Mouse (Mus musculus) liver, embryonic 15.5 days (tissue): ENCODE data around the gene R3hcc1l. TPM values are rescaled to one million over a fixed set of nuclear protein-coding genes. Genes with fewer than 3 reads are reported as not detected.

Source experiments
- ATAC-seq: fragments of 200-750 bp; cut with Nextera tagmentation; 2 replicates; pipeline ENCODE4 v1.8.0; 2017; ENCODE audit warnings: moderate number of reproducible peaks, mild to moderate bottlenecking, moderate library complexity; ENCODE audit not compliant: insufficient read depth
- H3K27ac ChIP-seq: fragments of 300-500 bp; sonication (generic); replicated peaks from 2 replicates; pipeline ENCODE4 v1.5.1; 2015; ENCODE audit warnings: mild to moderate bottlenecking, inconsistent platforms
- H3K27me3 ChIP-seq: fragments of 300-500 bp; sonication (generic); 2 replicates; pipeline ENCODE4 v1.6.1; 2015; ENCODE audit warnings: mild to moderate bottlenecking, inconsistent platforms
- H3K36me3 ChIP-seq: fragments of 300-500 bp; sonication (generic); replicated peaks from 2 replicates; pipeline ENCODE4 v1.6.1; 2015; ENCODE audit warnings: moderate library complexity, mild to moderate bottlenecking, inconsistent platforms
- H3K4me1 ChIP-seq: fragments of 300-500 bp; sonication (generic); replicated peaks from 2 replicates; pipeline ENCODE4 v1.6.1; 2015; ENCODE audit warnings: inconsistent platforms
- H3K4me2 ChIP-seq: fragments of 300-500 bp; sonication (generic); 2 replicates; pipeline ENCODE4 v1.6.1; 2015; ENCODE audit warnings: moderate library complexity, mild to moderate bottlenecking, inconsistent platforms
- H3K4me3 ChIP-seq: fragments of 300-500 bp; sonication (generic); replicated peaks from 2 replicates; pipeline ENCODE4 v1.5.1; 2015; ENCODE audit warnings: mild to moderate bottlenecking, inconsistent platforms
- H3K9ac ChIP-seq: fragments of 300-500 bp; sonication (generic); 2 replicates; pipeline ENCODE4 v1.6.1; 2015; ENCODE audit warnings: moderate library complexity, mild to moderate bottlenecking, inconsistent platforms
- H3K9me3 ChIP-seq: fragments of 300-500 bp; sonication (generic); replicated peaks from 2 replicates; pipeline ENCODE4 v1.6.1; 2016; ENCODE audit warnings: inconsistent platforms
- WGBS: fragments of 180-500 bp; shearing (Covaris S2); methylation state at CpG from one replicate; pipeline ENCODE4 v1.1.7; 2015; ENCODE audit warnings: mixed read lengths; ENCODE audit not compliant: insufficient replicate concordance; 5-methylcytosine and 5-hydroxymethylcytosine counted together
- polyA plus RNA-seq: library from polyadenylated mRNA; unstranded; fragments of >200 nt; fragmentation: Nextera tagmentation; extraction: Ambion mirVana; gene quantifications from 2 replicates; pipeline ENCODE4 v1.2.1, GENCODE M21; 2015

R3hcc1l gene
- polyA plus RNA-seq, 1 experiment from 2014 or later = 9.5 TPM

DNA sequence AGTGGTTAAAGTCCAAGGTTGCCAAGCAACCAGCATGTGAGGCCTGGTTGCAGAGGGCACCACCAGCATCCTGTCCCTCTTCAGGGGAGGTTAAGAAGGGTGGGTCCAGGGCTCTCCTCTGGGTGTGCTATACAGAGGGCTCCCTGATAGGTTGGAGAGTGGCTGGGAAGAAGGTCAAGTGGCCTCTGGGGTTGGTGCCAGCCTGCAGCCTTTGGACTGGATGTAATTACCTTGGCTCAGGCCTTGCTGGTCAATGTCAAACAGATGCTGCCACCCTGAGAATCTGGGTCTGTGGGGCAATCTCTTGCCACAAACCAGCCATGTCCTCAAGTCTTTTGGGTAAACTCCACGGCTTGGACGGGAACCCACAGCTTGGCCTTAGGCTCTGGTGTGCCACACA, 82.9 kb downstream of the R3hcc1l start:
- 75% methylated on average over 2 of the region's 2 CpGs for WGBS
- H3K9ac ChIP-seq = no peak overlapping the region
- no peak overlapping the region for H3K27ac ChIP-seq
- no peaks in the 10 kb centered on the region for H3K27me3 ChIP-seq
- H3K9me3 ChIP-seq = no peaks in the 10 kb centered on the region
- no peaks in the 10 kb centered on the region for H3K4me1 ChIP-seq
- no peak overlapping the region for H3K4me3 ChIP-seq
- H3K4me2 ChIP-seq = no peak overlapping the region
- ATAC-seq = no peak
- no peaks in the 10 kb centered on the region for H3K36me3 ChIP-seq

DNA sequence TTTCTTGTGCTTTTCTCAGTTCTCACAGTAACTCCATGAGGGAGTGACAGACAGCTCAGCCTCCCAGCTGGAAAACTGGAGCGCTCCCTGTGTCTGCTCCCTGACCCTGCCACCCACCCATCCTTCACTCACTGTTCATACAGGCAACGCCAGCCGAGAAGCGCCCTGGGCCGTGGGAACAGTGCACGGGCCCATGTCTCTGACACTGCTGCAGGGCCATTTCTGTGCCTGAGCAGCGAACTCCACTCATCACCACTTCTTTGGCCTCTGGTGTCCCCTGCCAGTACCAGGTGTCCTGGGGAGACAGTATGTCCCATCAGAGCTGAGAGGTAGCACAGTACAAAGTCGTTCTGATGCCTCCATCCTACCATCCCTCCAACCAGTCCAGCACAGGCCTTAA, 83.5 kb downstream of the R3hcc1l start:
- Histone ChIP-seq H3K27ac (no peak overlapping the region), H3K36me3 (no peaks in the 10 kb centered on the region), H3K9me3 (no peaks in the 10 kb centered on the region), H3K4me2 (no peak overlapping the region), H3K4me1 (no peaks in the 10 kb centered on the region), H3K27me3 (no peaks in the 10 kb centered on the region), H3K9ac (no peak overlapping the region), H3K4me3 (no peak overlapping the region)
- no peak for ATAC-seq
- 72% methylated on average over 8 of the region's 8 CpGs for WGBS

DNA sequence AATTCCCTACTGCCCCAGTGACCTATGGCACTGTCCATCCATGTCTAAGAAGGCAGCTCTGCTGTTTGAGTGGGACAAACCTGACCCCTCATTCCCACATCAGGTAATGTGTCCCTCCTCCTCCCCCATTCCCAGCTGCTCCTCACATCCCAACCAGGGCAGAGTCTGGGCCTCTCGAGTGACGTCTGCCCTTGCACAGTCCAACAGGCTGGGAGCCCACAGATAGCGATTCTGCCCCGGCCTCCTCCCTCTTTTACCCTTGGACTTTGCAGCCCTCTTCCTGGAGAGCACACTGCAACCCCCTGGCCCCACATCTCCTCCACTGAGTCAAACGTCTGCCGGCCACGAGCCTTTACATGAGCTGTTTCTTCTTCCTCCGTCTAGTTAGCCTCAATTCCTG, 84.0 kb downstream of the R3hcc1l start:
- H3K4me3 ChIP-seq = no peak overlapping the region
- H3K4me2 ChIP-seq = no peak overlapping the region
- H3K4me1 ChIP-seq = no peaks in the 10 kb centered on the region
- no peaks in the 10 kb centered on the region for H3K27me3 ChIP-seq
- WGBS = 46% methylated on average over 8 of the region's 8 CpGs
- no peaks in the 10 kb centered on the region for H3K9me3 ChIP-seq
- no peaks in the 10 kb centered on the region for H3K36me3 ChIP-seq
- H3K9ac ChIP-seq = no peak overlapping the region
- no peak overlapping the region for H3K27ac ChIP-seq
- no peak for ATAC-seq

DNA sequence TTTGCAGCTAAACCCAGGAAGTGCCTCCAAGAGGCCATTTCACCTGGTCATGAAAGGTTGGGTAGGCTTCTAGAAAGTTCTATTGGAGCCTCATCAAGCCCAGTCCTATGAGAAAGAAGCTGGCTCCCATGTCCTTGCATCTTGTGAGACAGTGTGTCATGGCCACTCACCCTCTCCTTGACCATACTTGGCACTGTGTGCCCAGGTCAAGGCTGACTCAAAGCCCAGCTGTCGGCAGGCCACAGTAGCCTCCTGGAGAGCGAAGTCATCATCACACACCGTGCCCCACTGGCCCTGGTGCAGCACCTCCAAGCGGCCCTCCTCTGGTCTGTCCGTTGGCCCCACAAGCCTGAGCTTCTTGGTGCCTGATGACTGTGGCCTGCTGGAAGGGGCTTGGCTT, 89.5 kb downstream of the R3hcc1l start:
- Histone ChIP-seq H3K9ac (no peak overlapping the region), H3K9me3 (no peaks in the 10 kb centered on the region), H3K27ac (no peak overlapping the region), H3K4me2 (no peak overlapping the region), H3K36me3 (no peaks in the 10 kb centered on the region), H3K27me3 (peaks cover 24% of the 10 kb centered on the region), H3K4me1 (no peaks in the 10 kb centered on the region), H3K4me3 (no peak overlapping the region)
- WGBS = 78% methylated on average over 5 of the region's 5 CpGs
- ATAC-seq = no peak

DNA sequence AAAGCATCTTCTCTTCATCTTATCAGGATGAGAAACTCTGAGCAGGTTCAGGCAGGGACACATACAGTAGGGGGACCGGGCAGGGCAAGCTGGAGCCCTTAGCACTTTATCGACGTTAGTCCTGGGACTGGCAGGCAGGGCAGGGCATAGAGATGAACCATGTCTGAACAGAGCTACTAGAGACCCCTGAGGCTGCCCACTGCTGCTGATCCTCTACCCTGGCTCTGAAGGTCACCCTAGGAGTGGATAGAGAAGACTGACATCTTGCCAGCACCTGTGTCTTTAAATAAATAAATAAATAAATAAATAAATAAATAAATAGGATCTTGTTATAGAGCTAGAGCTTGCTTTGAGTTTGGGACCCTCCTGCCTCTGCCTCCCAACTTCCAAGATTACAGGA, 91.2 kb downstream of the R3hcc1l start:
- Histone ChIP-seq H3K9ac (no peak overlapping the region), H3K9me3 (no peaks in the 10 kb centered on the region), H3K27me3 (peaks cover 38% of the 10 kb centered on the region), H3K4me2 (no peak overlapping the region), H3K36me3 (no peaks in the 10 kb centered on the region), H3K27ac (no peak overlapping the region), H3K4me1 (no peaks in the 10 kb centered on the region), H3K4me3 (no peak overlapping the region)
- ATAC-seq = no peak
- WGBS = 85% methylated on average over 3 of the region's 3 CpGs

DNA sequence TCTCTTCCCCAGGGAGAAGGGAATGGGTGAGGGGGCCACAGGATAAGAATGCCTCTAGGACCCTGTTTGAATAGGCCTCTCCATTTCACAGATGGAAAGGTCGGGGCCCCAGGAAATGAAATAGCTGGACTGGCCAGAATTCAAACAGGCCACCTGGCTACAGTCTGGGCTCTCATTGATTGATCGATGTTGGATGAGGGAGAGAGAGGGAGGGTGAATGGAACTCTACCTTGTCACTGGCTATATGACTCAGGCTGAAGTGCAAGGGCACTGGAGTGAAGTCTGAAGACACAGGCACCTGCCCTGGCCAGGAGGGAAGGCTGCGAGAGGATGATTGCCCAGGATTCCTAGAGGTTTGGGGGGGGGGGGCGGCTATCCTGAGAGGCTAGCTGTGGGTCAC, 93.2 kb downstream of the R3hcc1l start:
- H3K4me1 ChIP-seq = no peaks in the 10 kb centered on the region
- H3K4me2 ChIP-seq = no peak overlapping the region
- 41% methylated on average over 4 of the region's 4 CpGs for WGBS
- no peak overlapping the region for H3K27ac ChIP-seq
- H3K27me3 ChIP-seq = peaks cover 48% of the 10 kb centered on the region
- H3K36me3 ChIP-seq = no peaks in the 10 kb centered on the region
- no peak for ATAC-seq
- no peaks in the 10 kb centered on the region for H3K9me3 ChIP-seq
- no peak overlapping the region for H3K9ac ChIP-seq
- H3K4me3 ChIP-seq = no peak overlapping the region

DNA sequence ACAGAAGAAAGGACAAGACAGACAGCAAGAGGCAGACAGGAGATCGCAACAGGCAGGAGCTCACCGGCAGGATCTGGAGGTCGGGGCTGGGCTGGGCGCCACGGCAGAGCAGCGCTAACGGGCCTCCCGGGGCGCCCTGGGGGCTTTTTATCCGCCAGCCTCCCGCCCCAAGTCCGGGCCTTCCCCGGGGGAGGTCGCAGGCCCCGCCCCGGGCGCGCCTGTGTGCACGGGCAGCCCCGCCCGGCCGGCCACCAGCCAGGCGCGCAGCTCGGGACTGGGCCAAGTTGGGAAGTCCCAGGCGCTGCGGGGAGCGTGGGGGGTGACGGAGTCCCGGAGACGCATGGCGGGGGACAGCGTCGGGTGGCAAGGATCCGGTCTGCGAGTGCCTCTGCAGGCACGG, 94.1 kb downstream of the R3hcc1l start, which contains the start of gene Loxl4:
TSS of gene Loxl4 (minus strand) at position 160 of the 400 bp plus-strand sequence.
- Histone ChIP-seq H3K9ac (no peak within 1 kb of the TSS), H3K27ac (no peak within 1 kb of the TSS)

DNA sequence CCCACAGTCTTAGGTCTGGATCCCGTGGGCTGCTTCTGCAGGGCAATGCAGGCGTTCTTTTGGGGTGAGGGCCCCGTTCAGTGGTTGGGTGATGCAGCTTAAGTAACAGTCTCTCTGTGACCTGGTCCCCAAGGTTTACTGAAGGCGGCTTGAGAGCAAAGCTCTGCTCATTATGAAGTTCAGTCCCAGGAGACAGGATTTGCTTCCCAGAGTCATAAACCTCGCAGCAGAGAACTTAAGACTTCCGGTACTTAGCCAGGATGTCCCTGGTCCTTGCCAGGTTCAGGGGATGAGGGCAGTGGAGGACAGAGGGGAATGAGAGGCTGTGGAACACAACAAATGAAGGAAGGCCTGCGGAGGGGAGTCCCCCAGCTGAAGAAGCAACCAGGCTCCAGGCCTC, 94.6 kb downstream of the R3hcc1l start:
- WGBS = 17% methylated on average over 7 of the region's 7 CpGs
- H3K36me3 ChIP-seq = no peaks in the 10 kb centered on the region
- no peak overlapping the region for H3K27ac ChIP-seq
- peaks cover 49% of the 10 kb centered on the region for H3K27me3 ChIP-seq
- H3K4me2 ChIP-seq = peak overlapping the region; percentile 58
- peak overlapping the region; percentile 31 for H3K4me3 ChIP-seq
- no peaks in the 10 kb centered on the region for H3K9me3 ChIP-seq
- H3K4me1 ChIP-seq = no peaks in the 10 kb centered on the region
- no peak for ATAC-seq
- no peak overlapping the region for H3K9ac ChIP-seq

More for the DNA sequence above, 94.1 kb downstream of the R3hcc1l start, which contains the start of gene Loxl4:
- H3K36me3 ChIP-seq = no peaks in the 10 kb centered on the region
- peak within 1 kb of the TSS; percentile 58 for H3K4me2 ChIP-seq
- no peaks in the 10 kb centered on the region for H3K4me1 ChIP-seq
- under 1% methylated on average over 37 of the region's 37 CpGs for WGBS
- ATAC-seq = no peak
- no peaks in the 10 kb centered on the region for H3K9me3 ChIP-seq
- peaks cover 49% of the 10 kb centered on the region for H3K27me3 ChIP-seq
- H3K4me3 ChIP-seq = peak within 1 kb of the TSS; percentile 31

DNA sequence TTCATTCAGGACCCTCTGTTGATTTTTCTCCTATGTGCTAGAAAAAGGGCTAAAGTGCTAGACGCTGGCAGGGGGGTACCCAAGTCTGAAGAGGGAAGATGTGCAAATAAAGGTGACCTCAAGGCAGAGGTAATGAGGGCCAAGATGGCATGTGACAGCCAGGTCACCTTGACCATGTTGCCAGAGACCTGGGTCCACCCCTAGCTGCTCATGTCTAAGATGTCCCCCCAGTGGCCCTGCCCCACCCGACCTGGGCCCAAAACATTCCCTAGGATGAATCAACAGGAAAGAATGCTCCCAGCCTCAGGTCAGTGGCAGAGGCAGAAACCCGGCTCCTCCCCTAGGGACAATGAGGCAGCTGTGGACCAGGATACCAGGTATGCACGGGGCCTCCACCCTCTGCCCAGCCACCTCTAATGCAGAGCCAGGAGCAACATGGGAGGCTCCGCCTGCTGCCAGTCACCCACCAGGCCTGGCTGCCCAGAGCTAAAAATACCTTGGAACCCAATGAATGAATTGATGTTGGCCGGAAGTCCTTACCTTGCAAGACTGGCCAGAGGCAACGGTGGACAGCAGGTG, 95.2 kb downstream of the R3hcc1l start:
- H3K27ac ChIP-seq = no peak overlapping the region
- WGBS = 56% methylated on average over 7 of the region's 7 CpGs
- H3K4me3 ChIP-seq = no peak overlapping the region
- ATAC-seq = no peak
- H3K9me3 ChIP-seq = no peaks in the 10 kb centered on the region
- H3K4me1 ChIP-seq = no peaks in the 10 kb centered on the region
- no peak overlapping the region for H3K9ac ChIP-seq
- H3K27me3 ChIP-seq = peaks cover 49% of the 10 kb centered on the region
- H3K36me3 ChIP-seq = no peaks in the 10 kb centered on the region
- no peak overlapping the region for H3K4me2 ChIP-seq

DNA sequence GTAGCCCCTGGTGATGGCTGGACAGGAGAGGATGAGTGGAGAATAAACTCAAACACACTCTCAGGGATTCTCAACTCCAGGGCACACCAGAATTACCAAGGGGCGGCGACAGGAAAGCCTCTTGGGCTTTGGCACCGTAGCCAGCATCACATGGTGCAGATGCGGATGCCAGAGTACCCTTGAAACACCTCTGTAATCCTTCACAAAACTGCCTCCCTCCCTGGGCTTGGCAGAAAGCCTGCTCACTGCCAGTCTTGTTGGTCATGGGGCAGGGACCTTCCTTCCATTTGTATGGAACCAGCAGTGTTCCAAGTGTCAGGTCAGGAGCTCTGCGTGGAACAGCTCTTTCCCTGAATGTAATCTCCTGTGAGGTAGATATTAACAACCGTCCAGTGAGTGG, 109.5 kb downstream of the R3hcc1l start:
- ATAC-seq = no peak
- H3K27me3 ChIP-seq = peaks cover 21% of the 10 kb centered on the region
- H3K36me3 ChIP-seq = no peaks in the 10 kb centered on the region
- no peaks in the 10 kb centered on the region for H3K9me3 ChIP-seq
- no peak overlapping the region for H3K9ac ChIP-seq
- H3K4me3 ChIP-seq = no peak overlapping the region
- no peaks in the 10 kb centered on the region for H3K4me1 ChIP-seq
- WGBS = 72% methylated on average over 6 of the region's 6 CpGs
- H3K4me2 ChIP-seq = no peak overlapping the region
- no peak overlapping the region for H3K27ac ChIP-seq

DNA sequence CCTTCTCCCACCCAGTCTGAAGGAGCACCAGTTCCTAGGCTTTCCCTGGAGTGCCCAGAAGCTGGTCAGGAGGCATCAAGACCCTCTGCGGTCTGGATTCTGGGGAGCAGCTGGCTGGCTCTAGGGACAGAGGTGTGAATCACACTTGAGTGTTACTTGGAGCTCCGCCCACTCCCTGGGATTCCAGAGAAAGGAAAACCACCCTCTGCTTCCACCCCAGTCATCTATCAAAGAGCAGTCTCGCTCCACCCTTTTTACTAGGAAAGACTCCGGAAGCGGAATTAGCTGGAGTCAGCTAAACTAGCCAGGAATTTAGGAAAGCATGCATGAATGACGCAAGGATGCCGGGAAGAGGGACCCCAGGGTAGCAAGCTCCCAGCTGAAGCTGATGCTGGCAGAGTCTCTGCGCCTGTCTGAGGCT, 113.0 kb downstream of the R3hcc1l start:
- Histone ChIP-seq H3K4me2 (no peak overlapping the region), H3K9me3 (no peaks in the 10 kb centered on the region), H3K27ac (no peak overlapping the region), H3K9ac (no peak overlapping the region), H3K27me3 (peaks cover 21% of the 10 kb centered on the region), H3K4me1 (no peaks in the 10 kb centered on the region), H3K4me3 (no peak overlapping the region), H3K36me3 (no peaks in the 10 kb centered on the region)
- no peak for ATAC-seq
- 7% methylated on average over 8 of the region's 8 CpGs for WGBS

DNA sequence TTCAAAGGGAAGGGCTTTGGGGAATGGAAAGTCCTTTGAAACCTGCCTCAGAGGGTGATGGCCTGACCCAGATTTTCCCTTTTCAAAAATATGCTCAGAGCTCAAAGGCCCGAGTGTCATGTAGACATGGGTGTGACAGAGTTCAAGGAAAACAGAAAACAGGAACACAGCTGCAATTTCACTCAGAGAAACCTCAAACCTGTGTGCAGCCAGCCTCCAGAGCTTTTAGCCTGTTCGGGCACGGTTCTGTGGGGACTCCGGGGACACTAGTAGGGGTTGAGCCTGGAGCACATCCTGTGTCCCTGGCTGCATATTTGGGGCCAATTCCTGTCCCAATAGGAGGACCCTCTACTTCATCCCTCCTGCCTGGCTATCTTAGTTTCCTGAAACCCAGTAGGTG, 113.7 kb downstream of the R3hcc1l start:
- Histone ChIP-seq H3K9ac (no peak overlapping the region), H3K4me2 (no peak overlapping the region), H3K27ac (no peak overlapping the region), H3K4me3 (no peak overlapping the region), H3K4me1 (no peaks in the 10 kb centered on the region), H3K27me3 (peaks cover 21% of the 10 kb centered on the region), H3K9me3 (no peaks in the 10 kb centered on the region), H3K36me3 (no peaks in the 10 kb centered on the region)
- no peak for ATAC-seq
- 53% methylated on average over 4 of the region's 4 CpGs for WGBS
